Mouse (Mus musculus) lung, adult 2 months (tissue): ENCODE data around the gene Gns.

ENCODE experiments used
- CTCF ChIP-seq: fragments of 200-500 bp; IDR thresholded peaks from 2 replicates; pipeline ENCODE4 v1.5.1; 2011; ENCODE audit warnings: mild to moderate bottlenecking, low read length, control low read depth; ENCODE audit not compliant: insufficient read depth
- POLR2A ChIP-seq: fragments of 200-500 bp; IDR thresholded peaks from 2 replicates; pipeline ENCODE4 v1.6.1; 2011; ENCODE audit warnings: low read depth, mild to moderate bottlenecking, control low read depth, low read length, borderline replicate concordance; ENCODE audit errors: extremely low read depth

GRCm38 (mm10) chr10:121390602-121391001, 25.7 kb downstream of the Gns start:
- TF ChIP-seq CTCF (no peak), POLR2A (no peak)
